Mouse (Mus musculus) bone marrow macrophage, adult 2 months (primary cell): Measurements from ENCODE around the gene Alk. TPM values are rescaled to one million over a fixed set of nuclear protein-coding genes. Genes with fewer than 3 reads are reported as not detected.

Experiments used
- H3K27ac ChIP-seq: 2 replicates; pipeline ENCODE4 v1.5.1; 2012; ENCODE audit warnings: low read depth, low read length; ENCODE audit not compliant: insufficient read depth
- H3K4me1 ChIP-seq: 2 replicates; pipeline ENCODE4 v1.6.1; 2012; ENCODE audit warnings: low read length; ENCODE audit not compliant: control insufficient read depth, insufficient read depth
- H3K4me3 ChIP-seq: 2 replicates; pipeline ENCODE4 v1.5.1; 2012; ENCODE audit warnings: mild to moderate bottlenecking, low read length, moderate library complexity; ENCODE audit not compliant: insufficient read depth
- CTCF ChIP-seq: IDR thresholded peaks from 2 replicates; pipeline ENCODE4 v1.5.1; 2012; ENCODE audit warnings: low read depth, mild to moderate bottlenecking, low read length, moderate library complexity
- POLR2A ChIP-seq: IDR thresholded peaks from 2 replicates; pipeline ENCODE4 v1.6.1; 2012; ENCODE audit warnings: mild to moderate bottlenecking, low read depth, low read length, borderline replicate concordance
- polyA plus RNA-seq: library from polyadenylated mRNA; stranded (reverse); fragments of >200 nt; gene quantifications from 2 replicates; pipeline ENCODE4 v1.2.4, GENCODE M21; 2012; ENCODE audit not compliant: missing spikeins, insufficient read depth, insufficient read length

Alk gene
- polyA plus RNA-seq, 1 experiment: not detected

- H3K4me1 ChIP-seq: no peaks in the 10 kb centered on the region
- TF ChIP-seq POLR2A: no peak
- no peak for TF ChIP-seq CTCF
Measured at GRCm38 (mm10) chr17:72017329-72017728, 587.1 kb downstream of the Alk start.

GRCm38 (mm10) chr17:72015253-72015652 lies 589.2 kb downstream of the Alk start:
- Histone ChIP-seq H3K27ac (no peak overlapping the region), H3K4me3 (no peak overlapping the region), H3K4me1 (no peaks in the 10 kb centered on the region)
- TF ChIP-seq CTCF (no peak), POLR2A (no peak)

More at GRCm38 (mm10) chr17:72017329-72017728, 587.1 kb downstream of the Alk start:
- Histone ChIP-seq H3K4me3 (no peak overlapping the region), H3K27ac (no peak overlapping the region)

GRCm38 (mm10) chr17:72012775-72013174 lies 591.7 kb downstream of the Alk start:
- no peaks in the 10 kb centered on the region for H3K4me1 ChIP-seq
- TF ChIP-seq POLR2A (no peak), CTCF (no peak)
- no peak overlapping the region for H3K27ac ChIP-seq
- H3K4me3 ChIP-seq: no peak overlapping the region

- TF ChIP-seq CTCF (no peak), POLR2A (no peak)
- Histone ChIP-seq H3K4me1 (no peaks in the 10 kb centered on the region), H3K4me3 (no peak overlapping the region), H3K27ac (no peak overlapping the region)
Measured at GRCm38 (mm10) chr17:72009836-72010235, 594.6 kb downstream of the Alk start.

GRCm38 (mm10) chr17:72008389-72008788 lies 596.0 kb downstream of the Alk start:
- TF ChIP-seq POLR2A (no peak), CTCF (no peak)
- H3K4me1 ChIP-seq: no peaks in the 10 kb centered on the region
- no peak overlapping the region for H3K4me3 ChIP-seq
- H3K27ac ChIP-seq: no peak overlapping the region

GRCm38 (mm10) chr17:72005365-72005764 lies 599.1 kb downstream of the Alk start:
- Histone ChIP-seq H3K4me1 (no peaks in the 10 kb centered on the region), H3K27ac (no peak overlapping the region), H3K4me3 (no peak overlapping the region)
- TF ChIP-seq POLR2A: no peak

GRCm38 (mm10) chr17:71999527-72000482 lies 604.6 kb downstream of the Alk start:
- no peak overlapping the region for H3K4me3 ChIP-seq
- no peaks in the 10 kb centered on the region for H3K4me1 ChIP-seq
- TF ChIP-seq CTCF (no peak), POLR2A (no peak)
- no peak overlapping the region for H3K27ac ChIP-seq

- Histone ChIP-seq H3K27ac (no peak overlapping the region), H3K4me1 (no peaks in the 10 kb centered on the region), H3K4me3 (no peak overlapping the region)
- no peak for TF ChIP-seq POLR2A
- no peak for TF ChIP-seq CTCF
Measured at GRCm38 (mm10) chr17:71997680-71998079, 606.7 kb downstream of the Alk start.

GRCm38 (mm10) chr17:71995539-71995938 lies 608.9 kb downstream of the Alk start:
- no peak overlapping the region for H3K4me3 ChIP-seq
- no peak overlapping the region for H3K27ac ChIP-seq
- TF ChIP-seq CTCF (no peak), POLR2A (no peak)
- no peaks in the 10 kb centered on the region for H3K4me1 ChIP-seq

GRCm38 (mm10) chr17:71994144-71994543 lies 610.3 kb downstream of the Alk start:
- H3K27ac ChIP-seq: no peak overlapping the region
- H3K4me1 ChIP-seq: no peaks in the 10 kb centered on the region
- no peak for TF ChIP-seq POLR2A
- TF ChIP-seq CTCF: no peak
- no peak overlapping the region for H3K4me3 ChIP-seq
